Mouse (Mus musculus) brain, adult 10 weeks (tissue): Measurements from ENCODE around the gene Efcab11. TPM values are rescaled to one million over a fixed set of nuclear protein-coding genes. Genes with fewer than 3 reads are reported as not detected.

Experiments
- polyA plus RNA-seq: library from polyadenylated mRNA; stranded (reverse); fragments of 350-450 nt; fragmentation: Illumina TruSeq; extraction: RNeasy Lipid Tissue Mini Kit (QIAGEN cat#74804); gene quantifications from one replicate; pipeline ENCODE4 v1.2.3, GENCODE M21; 2015; ENCODE audit warnings: low read depth, low replicate concordance

The Efcab11 gene
- 0.39 TPM for polyA plus RNA-seq

DNA sequence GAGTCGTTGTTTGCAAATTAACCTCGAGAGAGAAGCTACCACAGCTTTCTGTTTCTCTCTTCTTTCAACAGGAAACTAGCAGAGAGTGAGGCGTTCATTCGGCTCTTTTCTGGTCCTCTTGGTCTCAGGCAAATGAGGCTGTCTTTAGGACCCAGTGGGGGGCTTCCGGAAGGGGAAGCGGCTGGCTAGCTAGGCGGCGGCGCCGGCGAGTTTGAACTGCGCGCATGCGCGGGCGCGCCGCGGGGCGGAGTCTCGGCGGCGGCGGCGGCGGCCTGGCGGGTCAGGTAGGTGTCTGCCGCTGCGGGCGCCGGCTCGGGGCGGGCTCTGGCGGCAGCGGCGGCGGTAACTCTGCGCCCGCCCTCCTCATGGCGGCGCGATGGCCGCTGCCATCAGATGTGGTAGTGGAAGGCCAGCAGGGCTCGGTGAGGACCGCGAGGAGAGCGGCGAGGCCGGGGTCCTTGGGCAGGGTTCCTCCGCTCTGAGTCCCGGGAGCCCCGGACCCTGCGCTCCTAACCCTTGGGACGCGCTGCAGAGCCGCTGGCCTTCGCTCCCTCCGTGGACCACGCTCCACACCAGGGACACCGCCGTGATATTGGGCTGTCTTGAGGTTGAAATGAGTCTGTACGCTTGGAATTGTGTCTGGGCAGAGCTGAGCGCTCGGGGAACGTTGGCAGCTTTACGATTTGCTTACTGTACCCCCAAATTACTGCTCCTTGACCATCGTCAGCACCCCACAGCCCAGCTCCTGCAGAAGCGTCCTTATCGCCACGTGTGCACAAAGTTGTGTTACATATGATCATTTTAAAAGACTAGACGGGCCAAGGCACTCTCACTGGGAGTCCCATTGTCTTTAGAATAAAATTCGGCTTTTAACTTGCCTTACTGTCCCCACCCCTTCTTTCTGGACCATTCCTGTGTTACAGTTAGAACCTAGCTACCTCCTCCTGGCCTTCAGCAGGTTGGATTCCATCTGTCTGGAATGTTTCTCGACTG, at the start of gene Efcab11, which contains the start of gene Tdp1:
Gene Efcab11 (minus strand): TSS at position 171 of the 993 bp plus-strand sequence.
Gene Tdp1 (plus strand): TSS at position 249 of the 993 bp plus-strand sequence.

Other genes starting within 250 kb of the Efcab11 start
- gene Tdp1, start 78 bp upstream of the Efcab11 start, polyA plus RNA-seq, result 19.0 TPM
- gene Kcnk13, start 80.1 kb upstream of the Efcab11 start, polyA plus RNA-seq, result 8.0 TPM
- 226 TPM for gene Psmc1, start 225.7 kb upstream of the Efcab11 start, polyA plus RNA-seq